Mouse (Mus musculus): ENCODE measurements around the gene Mfsd8. TPM values are rescaled to one million over a fixed set of nuclear protein-coding genes. Genes with fewer than 3 reads are reported as not detected.

The Mfsd8 gene
- total RNA-seq (2023) = 13.0 TPM

GRCm38 (mm10) chr3:40846473-40846956, at the start of gene Mfsd8:
Mfsd8 (minus strand) TSS chr3:40846886.

GRCm38 (mm10) chr3:40846957-40847017, 101 bp upstream of the Mfsd8 start, which contains the start of gene Abhd18:
Abhd18 (plus strand) TSS chr3:40846970.

GRCm38 (mm10) chr3:40799530-40800372, 46.9 kb downstream of the Mfsd8 start, which contains the start of gene Plk4:
Plk4 (plus strand) TSS chr3:40800019.

Other genes with a start within 250 kb of the Mfsd8 start
- gene Slc25a31, start 138.0 kb downstream of the Mfsd8 start, total RNA-seq (2023) = not detected
- 38.0 TPM for gene Hspa4l, start 102.4 kb downstream of the Mfsd8 start, total RNA-seq (2023)
- 20.9 TPM for gene Plk4, start 46.9 kb downstream of the Mfsd8 start, total RNA-seq (2023)
- 8.7 TPM for gene Abhd18, start 84 bp upstream of the Mfsd8 start, total RNA-seq (2023)
- gene 1700034I23Rik, start 55.7 kb upstream of the Mfsd8 start, total RNA-seq (2023) = not detected
- 21.1 TPM for gene Larp1b, start 102.9 kb upstream of the Mfsd8 start, total RNA-seq (2023)
- gene Pgrmc2, start 236.2 kb upstream of the Mfsd8 start, total RNA-seq (2023) = 33.5 TPM